Mouse (Mus musculus) myocyte (in vitro differentiated cells): ENCODE data around the gene Kcnj11.

ENCODE experiments used
- CEBPB ChIP-seq: IDR thresholded peaks from 2 replicates; pipeline ENCODE4 v1.6.1; 2011; ENCODE audit warnings: mild to moderate bottlenecking, moderate library complexity; ENCODE audit not compliant: poor library complexity, insufficient read depth, severe bottlenecking
- E2F4 ChIP-seq: IDR thresholded peaks from one replicate; pipeline ENCODE4 v1.6.1; 2011; ENCODE audit warnings: mild to moderate bottlenecking, control low read depth, moderate library complexity; ENCODE audit not compliant: insufficient read depth
- MAX ChIP-seq: IDR thresholded peaks from one replicate; pipeline ENCODE4 v1.6.1; 2011; ENCODE audit warnings: low read depth, mild to moderate bottlenecking, control low read depth
- MYOD1 ChIP-seq, 3 experiments: IDR thresholded peaks; one replicate each; pipeline ENCODE4 v1.6.1; 2011; ENCODE audit warnings: control low read depth in 2 of 3, low read depth in 2 of 3, mild to moderate bottlenecking in 2 of 3, moderate library complexity in 1 of 3; ENCODE audit not compliant: insufficient read length in 2 of 3, control insufficient read depth in 1 of 3
- MYOG ChIP-seq, 3 experiments: IDR thresholded peaks; one replicate each; pipeline ENCODE4 v1.6.1; 2011; ENCODE audit warnings: control low read depth in 2 of 3, low read depth in 2 of 3, mild to moderate bottlenecking in 2 of 3; ENCODE audit not compliant: insufficient read length in 2 of 3, control insufficient read depth in 1 of 3, insufficient read depth in 1 of 3
- POLR2A ChIP-seq: IDR thresholded peaks from one replicate; pipeline ENCODE4 v1.6.1; 2011; ENCODE audit warnings: low read depth, mild to moderate bottlenecking, control low read depth, moderate library complexity; ENCODE audit not compliant: insufficient read length
- POLR2AphosphoS2 ChIP-seq: IDR thresholded peaks from one replicate; pipeline ENCODE4 v1.6.1; 2011; ENCODE audit warnings: low read depth, control low read depth; ENCODE audit not compliant: insufficient read length
- REST ChIP-seq: IDR thresholded peaks from one replicate; pipeline ENCODE4 v1.6.1; 2011; ENCODE audit warnings: mild to moderate bottlenecking, control low read depth, moderate library complexity; ENCODE audit not compliant: insufficient read depth, insufficient read length
- SRF ChIP-seq: IDR thresholded peaks from one replicate; pipeline ENCODE4 v1.6.1; 2011; ENCODE audit warnings: low read depth; ENCODE audit not compliant: control insufficient read depth, insufficient read length
- TCF12 ChIP-seq: IDR thresholded peaks from one replicate; pipeline ENCODE4 v1.6.1; 2011; ENCODE audit warnings: mild to moderate bottlenecking, control low read depth; ENCODE audit not compliant: poor library complexity, insufficient read depth, severe bottlenecking
- TCF3 ChIP-seq: IDR thresholded peaks from one replicate; pipeline ENCODE4 v1.6.1; 2011; ENCODE audit warnings: low read depth, control low read depth; ENCODE audit not compliant: insufficient read length
- USF1 ChIP-seq: IDR thresholded peaks from one replicate; pipeline ENCODE4 v1.6.1; 2011; ENCODE audit warnings: low read depth, mild to moderate bottlenecking, control low read depth, moderate library complexity

- TF ChIP-seq MYOG (IDR thresholded peaks at IDR 0.05; ENCODE audit: control insufficient read depth in 1 of 3, insufficient read depth in 1 of 3, insufficient read length in 2 of 3, low read depth in 2 of 3), result no peak
- TF ChIP-seq TCF12, result no peak
- TF ChIP-seq E2F4, result no peak
- no peak for TF ChIP-seq POLR2A
- no peak for TF ChIP-seq MAX
- TF ChIP-seq MYOD1 (IDR thresholded peaks at IDR 0.05; ENCODE audit: control insufficient read depth in 1 of 3, insufficient read length in 2 of 3, low read depth in 2 of 3), result no peak
- TF ChIP-seq USF1, result no peak
- no peak for TF ChIP-seq POLR2AphosphoS2
- TF ChIP-seq CEBPB, result peak; percentile 60; the same call in 1 of the 2 replicates
- no peak for TF ChIP-seq REST
- no peak for TF ChIP-seq SRF
- TF ChIP-seq TCF3, result no peak
Observed at GRCm38 (mm10) chr7:46060688-46061087, 39.9 kb downstream of the Kcnj11 start.
